Mouse (Mus musculus) urinary bladder, postnatal 25 days (tissue): ENCODE measurements around the gene Cacng4.
A peak's percentile ranks its signal among the peaks of the same experiment; 100 is the strongest.

Experiments used
- DNase-seq: peaks from one replicate; pipeline ENCODE4 v3.0.0; 2022; ENCODE audit warnings: low spot score

Gene Cacng4

DNA sequence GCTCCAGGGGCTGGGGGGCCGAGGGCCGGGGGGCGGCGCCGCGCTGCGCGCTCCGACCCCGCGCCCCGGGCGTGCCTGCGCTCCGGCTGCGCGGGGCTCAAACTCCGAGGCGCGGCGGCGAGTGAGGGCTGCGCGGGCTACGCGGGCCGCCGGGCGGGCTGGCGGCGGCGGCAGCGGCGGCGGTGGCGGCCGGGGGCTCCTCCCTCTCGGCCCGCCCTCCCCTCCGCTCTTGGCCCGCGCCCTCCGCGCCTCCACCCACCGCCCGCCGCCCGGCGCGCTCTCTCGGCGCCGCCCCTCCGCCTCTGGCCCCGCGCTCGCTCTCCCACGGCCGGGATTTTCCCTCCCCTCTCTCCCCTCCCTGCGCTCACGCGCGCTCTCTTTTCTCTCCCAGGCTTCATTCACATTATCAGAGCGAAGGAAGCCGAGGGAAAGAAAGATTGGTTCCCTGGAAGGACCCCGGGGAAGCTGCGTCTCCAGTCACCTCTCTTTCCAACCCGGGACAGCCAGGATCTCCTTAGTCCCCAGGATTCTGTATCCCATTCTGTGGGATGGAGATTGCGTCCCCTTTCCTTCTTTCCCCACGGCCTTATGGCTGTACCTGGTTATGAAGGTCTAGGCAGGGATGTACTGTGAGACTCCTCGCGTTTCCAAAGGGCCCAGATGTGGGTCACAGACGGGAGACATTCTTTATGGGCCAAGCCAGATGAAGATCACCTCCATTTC is at the start of gene Cacng4:
TSS of gene Cacng4 (minus strand) at position 11 of the 723 bp plus-strand sequence.
- peak; percentile 11 for DNase-seq

DNA sequence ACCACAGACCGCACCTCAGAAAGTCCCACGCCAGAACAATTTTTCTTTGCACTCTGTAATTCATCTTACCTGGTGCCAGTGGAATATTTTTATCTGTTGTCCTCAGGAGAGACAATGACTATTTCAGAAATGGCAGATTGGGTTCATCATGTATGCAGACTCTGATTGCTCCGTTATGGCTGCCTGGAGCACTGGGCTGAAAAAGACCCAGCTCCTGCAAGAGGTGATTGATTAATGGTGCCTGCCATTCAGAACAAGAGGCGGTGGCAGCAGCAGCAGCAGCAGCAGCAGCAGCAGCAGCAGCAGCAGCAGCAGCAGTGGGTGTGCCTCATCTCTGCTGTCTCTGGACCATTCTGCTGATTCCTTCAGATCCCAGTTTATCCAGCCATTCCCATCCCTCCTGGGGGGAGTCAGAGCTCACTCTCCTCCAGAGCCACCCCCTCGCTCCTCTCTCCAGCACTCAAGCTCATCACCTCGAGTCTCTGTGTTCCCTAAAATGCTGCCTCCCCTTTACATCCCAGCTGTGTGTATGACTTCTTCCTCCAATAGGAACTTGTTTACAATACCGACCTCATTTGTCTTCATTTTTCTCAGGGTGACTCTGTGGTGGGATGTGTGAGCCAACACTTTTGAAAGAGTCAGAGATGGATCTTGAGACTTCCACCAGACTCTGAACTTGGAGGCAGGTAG is 39.1 kb upstream of the Cacng4 start:
- no peak for DNase-seq

DNA sequence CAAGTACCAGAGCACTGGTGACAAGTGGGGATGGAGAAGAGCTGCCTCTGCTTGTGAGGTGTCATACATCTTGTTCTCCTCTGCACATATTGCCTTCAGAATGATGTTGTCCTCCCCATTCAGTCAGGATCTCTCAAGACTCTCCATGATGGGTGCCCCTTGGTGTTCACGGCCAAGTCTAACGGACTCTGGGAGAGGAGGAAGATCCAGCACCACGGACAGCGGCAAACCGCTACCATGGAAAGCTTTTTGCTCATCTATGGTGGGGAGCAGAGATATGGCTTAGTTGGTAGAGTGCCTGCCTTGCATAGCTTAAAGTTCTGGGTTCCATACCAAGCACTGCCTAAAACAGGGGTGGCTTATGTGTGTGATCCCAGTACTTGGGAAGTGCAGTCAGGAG is 22.8 kb upstream of the Cacng4 start:
- DNase-seq = no peak

- DNase-seq = no peak
These were observed 18.7 kb upstream of the Cacng4 start for GRCm38 (mm10) chr11:107812941-107813648.

- no peak for DNase-seq
These were observed 18.1 kb upstream of the Cacng4 start for GRCm38 (mm10) chr11:107812429-107812828.

GRCm38 (mm10) chr11:107808508-107808907 is 14.2 kb upstream of the Cacng4 start:
- no peak for DNase-seq

DNA sequence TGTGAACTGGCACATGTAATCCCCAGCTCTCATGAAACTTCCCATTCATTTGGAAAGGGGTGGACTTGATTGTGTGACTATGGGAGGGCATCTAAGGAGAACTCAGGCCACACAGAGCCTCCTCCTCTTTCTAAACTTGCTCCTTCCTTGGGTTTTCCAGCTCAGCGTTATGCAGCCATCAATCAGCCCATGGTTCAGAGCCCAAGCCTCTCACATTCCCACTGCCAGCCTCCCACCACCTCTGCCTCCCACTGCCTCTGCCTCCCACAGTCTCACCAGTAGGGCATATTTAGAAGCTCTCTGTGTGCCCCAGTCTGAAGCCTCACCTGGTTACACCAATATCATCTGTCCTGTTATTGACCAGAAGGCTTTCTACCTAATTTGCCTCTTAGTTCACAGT is 11.7 kb upstream of the Cacng4 start:
- DNase-seq = no peak

DNA sequence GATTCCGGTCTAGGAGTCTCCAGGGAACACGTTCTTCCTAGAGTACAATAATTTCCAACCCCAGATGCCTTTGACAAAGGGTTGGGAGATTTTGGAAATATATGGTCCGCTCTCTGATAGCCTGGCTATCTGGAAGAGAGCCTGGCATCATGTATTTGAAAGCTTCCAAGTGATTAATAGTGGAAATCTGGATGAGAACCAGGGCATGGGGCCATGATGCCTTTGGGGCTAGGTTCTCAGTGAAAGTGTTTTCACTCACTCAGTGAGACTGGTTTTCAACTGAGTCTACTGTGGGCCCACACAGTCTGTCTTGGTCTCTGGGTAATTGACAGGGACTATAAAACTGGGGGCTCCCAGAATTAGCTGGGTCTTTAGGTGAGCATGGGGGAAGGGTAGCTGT is 7.6 kb upstream of the Cacng4 start:
- no peak for DNase-seq

GRCm38 (mm10) chr11:107799331-107799730 is 5.0 kb upstream of the Cacng4 start:
- no peak for DNase-seq

DNA sequence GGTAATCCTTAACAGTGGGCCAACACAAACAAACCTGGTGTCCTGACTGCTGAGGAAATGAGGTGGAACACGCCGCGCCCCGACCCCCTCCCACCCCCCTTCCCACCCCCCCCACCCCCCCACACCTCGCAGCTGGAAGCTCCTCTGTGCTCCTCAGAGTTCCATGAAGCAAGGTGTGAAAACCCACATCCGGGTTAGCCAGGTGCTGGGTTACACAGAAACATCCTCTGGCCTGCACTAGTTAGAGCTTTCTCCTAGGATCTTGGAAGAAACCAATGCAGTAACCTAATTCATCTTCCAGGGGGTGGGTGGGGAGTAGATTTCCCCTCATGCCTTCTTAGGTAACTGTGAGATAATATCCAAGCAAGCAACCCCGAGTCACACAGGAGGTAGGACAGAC is 2.0 kb upstream of the Cacng4 start:
- no peak for DNase-seq

DNA sequence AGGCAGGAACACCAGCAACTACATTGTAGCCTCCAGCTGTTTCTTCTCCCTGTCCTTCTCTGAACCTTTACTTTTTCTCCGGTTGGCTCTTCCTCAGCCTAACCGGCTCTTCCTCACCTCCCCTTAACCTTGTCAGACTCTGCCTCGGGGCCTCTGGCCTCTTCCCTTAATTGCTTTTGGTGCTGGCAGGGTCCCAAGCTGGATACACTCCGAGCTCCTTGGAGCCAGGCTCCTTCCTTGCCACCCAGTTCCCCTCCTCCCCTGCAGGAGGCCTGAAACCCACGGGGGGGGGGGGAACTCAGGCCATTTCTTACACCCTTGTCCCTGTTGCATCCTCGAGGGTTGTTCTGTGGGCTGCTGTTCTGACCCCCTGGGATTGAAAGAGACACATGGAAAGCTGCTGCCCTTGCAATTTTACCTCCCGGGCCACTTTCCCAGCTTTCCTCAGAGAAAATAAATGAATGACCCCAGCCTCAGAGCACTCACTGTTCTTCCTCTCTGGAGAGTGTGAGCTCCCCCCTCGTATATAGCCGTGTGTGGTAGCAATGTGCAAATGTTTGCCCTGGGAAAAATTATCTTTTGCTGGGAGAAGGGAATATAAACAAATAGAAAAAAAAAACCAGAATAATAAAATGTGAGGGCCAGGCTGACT is 1.2 kb upstream of the Cacng4 start:
- DNase-seq = no peak

DNA sequence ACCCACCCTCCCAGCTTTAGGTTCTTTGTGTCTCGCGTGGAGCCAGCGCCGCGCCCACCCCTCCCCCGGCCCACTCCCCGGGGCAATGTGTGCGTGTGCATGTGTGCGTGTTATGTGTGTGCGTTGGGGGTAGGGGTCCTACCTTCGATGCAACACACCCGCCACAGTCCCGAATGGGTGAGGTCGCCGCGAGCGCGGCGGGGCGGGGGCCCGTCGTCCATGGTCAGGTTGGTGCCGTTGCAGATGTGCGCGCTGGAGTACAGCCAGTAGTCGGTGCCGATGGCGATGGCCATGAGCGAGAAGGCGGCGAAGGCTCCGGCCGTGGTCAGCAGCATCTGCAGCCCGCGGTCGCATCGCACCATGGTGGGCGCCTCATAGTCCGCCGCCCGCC is 259 bp downstream of the Cacng4 start:
- no peak for DNase-seq

DNA sequence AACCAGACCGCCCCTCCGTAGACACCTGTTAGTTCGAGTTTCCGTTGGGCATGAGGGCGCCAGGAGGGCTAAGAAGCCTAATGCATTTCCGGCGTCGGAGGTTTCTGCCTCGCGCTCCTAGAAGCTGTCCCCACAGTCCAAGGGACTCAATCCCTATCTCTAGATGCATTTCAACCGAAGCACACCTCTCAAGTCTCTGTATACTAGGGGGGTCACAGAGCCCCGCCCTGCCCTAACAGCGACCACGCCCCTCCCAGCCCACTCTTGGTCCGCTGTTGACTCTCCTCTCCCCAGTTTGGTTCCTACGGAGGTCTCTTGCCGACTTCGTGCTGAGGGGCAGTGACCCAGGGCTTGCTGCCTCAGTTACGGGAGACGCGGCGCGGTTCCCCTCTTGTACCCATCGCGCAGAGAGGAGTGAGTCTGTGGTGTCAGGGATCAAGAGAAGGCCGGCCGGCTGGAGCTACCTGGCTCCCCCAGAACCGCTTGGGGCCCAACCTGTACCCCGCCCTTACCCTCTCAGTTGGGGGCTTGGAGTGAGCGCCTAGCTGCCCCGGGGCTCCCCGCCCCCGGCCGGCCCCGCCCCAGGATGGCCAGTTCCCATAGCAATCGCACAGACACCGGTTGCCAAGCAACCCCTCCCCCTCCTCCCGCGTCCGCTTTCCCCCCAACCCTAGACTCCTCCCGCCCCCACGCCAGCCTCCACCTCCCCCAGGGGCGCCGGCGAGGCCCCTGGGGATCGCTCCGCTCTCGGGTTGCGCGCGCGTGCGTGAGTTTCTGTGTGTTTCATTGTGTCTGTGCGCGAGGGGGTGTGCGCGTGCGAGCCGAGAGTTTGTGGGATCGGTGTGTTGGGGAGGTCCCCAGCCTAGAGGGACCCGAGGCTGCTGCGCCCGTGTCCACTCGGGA is 906 bp downstream of the Cacng4 start:
- DNase-seq = no peak

- no peak for DNase-seq
These were observed 2.2 kb downstream of the Cacng4 start for GRCm38 (mm10) chr11:107792136-107792535.

- DNase-seq = no peak
These were observed 8.6 kb downstream of the Cacng4 start for GRCm38 (mm10) chr11:107785761-107786160.

DNA sequence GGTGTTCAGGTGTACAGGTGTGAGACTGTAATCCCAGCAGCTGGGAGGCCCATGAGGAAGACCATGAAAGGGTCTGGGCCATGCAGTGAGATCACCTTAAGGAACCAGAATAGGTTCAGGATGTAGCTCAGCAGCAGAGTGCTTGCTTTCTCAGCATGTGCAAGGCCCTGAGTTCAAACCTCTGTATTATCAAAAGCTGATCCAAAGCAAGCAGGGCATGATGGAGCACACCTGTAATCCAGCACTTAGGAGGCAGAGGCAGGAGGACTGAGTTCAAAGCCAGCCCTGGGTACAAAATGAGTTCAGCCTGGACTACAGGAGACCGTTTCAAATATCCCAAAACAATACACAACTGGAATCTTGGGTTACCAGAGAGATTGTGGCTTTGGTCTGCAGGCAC is 9.1 kb downstream of the Cacng4 start:
- DNase-seq = no peak

- DNase-seq = no peak
These were observed 10.2 kb downstream of the Cacng4 start for GRCm38 (mm10) chr11:107783861-107784754.

DNA sequence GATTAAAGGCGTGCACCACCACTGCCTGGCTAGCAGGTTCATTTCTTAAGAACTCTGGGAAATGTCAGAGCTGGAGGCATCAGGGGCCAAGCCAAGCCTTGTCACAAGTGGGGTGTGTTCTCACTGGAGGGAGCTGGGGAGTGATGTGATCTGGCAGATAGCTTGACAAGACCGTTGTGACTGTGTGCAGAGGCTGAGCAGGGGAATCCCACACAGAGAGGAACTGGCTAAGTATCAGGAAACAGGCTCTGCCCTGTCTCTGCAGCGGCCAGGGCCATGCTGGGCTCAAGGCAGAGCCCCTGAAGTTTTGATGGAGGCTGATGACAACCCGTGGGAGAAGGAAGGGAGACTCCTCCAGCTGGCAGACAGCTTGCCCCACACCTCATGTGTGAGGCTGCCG is 11.8 kb downstream of the Cacng4 start:
- no peak for DNase-seq

DNA sequence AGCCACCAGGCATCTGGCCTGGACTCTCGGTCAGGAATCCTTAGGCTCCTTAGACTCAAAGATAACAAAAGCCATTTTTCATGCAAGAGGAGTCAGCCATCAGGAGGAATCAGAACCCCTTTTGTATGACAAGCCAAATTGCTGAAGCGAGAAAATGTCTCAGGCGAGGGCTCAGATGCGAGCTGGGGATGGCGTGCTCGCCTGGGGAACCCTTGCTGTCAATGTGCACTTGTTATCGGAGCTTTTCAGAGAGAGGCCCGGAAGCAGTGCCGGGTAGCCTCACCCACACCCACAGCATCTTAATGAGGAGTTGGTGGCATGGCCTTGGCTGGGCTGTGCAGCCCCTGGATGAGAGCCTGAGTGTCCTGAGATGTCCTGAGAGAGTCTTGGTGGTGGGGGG is 15.5 kb downstream of the Cacng4 start:
- DNase-seq = no peak

DNA sequence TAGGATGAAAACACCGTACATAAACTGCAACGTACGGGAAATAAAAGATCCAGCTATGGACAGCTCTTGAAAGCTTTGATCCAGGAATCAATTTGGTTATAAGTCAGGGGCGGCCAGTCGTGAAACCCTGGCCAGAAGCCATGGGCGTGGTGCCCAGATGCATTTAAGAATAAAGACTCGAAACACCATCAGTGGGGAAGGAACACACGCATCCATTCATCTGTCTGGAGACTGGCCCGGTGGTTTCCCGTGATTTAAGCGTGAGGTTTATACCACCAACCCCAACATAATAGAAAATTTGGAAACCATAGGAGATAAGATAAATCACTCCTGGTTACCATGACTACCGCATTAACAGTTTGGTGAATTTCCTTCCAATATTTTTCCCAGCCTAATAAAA is 16.9 kb downstream of the Cacng4 start:
- no peak for DNase-seq

- no peak for DNase-seq
These were observed 21.0 kb downstream of the Cacng4 start for GRCm38 (mm10) chr11:107773312-107773711.
